Comparison of ENCODE assay signal across 12 mouse cellular contexts in genomic region chr14:121350011-121350410, GRCm38 (mm10).
"Had no signal": no experiment of that assay in that cellular context is flagged by ENCODE, and none has a peak within 500 bp of the region (broad histone marks: within the 10 kb centered on the region; RNA-seq: fewer than 3 reads in every experiment).

No protein-coding gene starts in this region.

- H3K4me3 ChIP-seq: limb, embryonic 13.5 days; liver, embryonic 15.5 days; midbrain, embryonic 12.5 days had no signal

- H3K9me3 ChIP-seq: limb, embryonic 13.5 days; liver, embryonic 15.5 days; midbrain, embryonic 12.5 days had no signal

- H3K27ac ChIP-seq: kidney, postnatal 0 days; limb, embryonic 13.5 days; liver, embryonic 15.5 days; midbrain, embryonic 12.5 days had no signal

- H3K4me2 ChIP-seq: limb, embryonic 13.5 days; liver, embryonic 15.5 days; lung, embryonic 14.5 days; midbrain, embryonic 12.5 days had no signal

- ATAC-seq: intestine, embryonic 16.5 days; midbrain, embryonic 16.5 days had no signal

- DNase-seq: left cerebral cortex, postnatal 4 days; lung, embryonic 14.5 days; right cerebral cortex, adult 18-20 months; right cerebral cortex, postnatal 25 days; thymus, adult 18-20 months; thymus, postnatal 14 days had no signal

- H3K36me3 ChIP-seq: liver, embryonic 15.5 days; midbrain, embryonic 12.5 days had no signal

- H3K9ac ChIP-seq: limb, embryonic 13.5 days; liver, embryonic 15.5 days; lung, embryonic 14.5 days; midbrain, embryonic 12.5 days had no signal

- H3K27me3 ChIP-seq: limb, embryonic 13.5 days; liver, embryonic 15.5 days; midbrain, embryonic 12.5 days had no signal
